Mouse (Mus musculus): ENCODE results near the gene Wdr59. TPM values are rescaled to one million over a fixed set of nuclear protein-coding genes. Genes with fewer than 3 reads are reported as not detected.

The Wdr59 gene
- total RNA-seq, 2 experiments from 2014 or later = 8.5 to 9.0 TPM

Small RNAs within 50 kb of the gene (microRNA-seq; reads per million reads assigned to microRNA genes)
- 0 reads per million in 2 experiments for gene Mir1957b

Other genes starting within 250 kb of the Wdr59 start
- 10 to 100 TPM; 28.4 to 30.5 TPM for gene Rfwd3, start 221.9 kb downstream of the Wdr59 start, total RNA-seq (2021)
- 1 to 10 TPM; 4.3 to 4.7 TPM for gene Mlkl, start 183.9 kb downstream of the Wdr59 start, total RNA-seq (2021)
- gene Fa2h, start 128.3 kb downstream of the Wdr59 start, total RNA-seq (2021) = under 1 TPM; 0.17 to 0.52 TPM
- gene Znrf1, start 14.0 kb upstream of the Wdr59 start, total RNA-seq (2021) = 10 to 100 TPM; 60.1 to 60.5 TPM
- 1 to 10 TPM; 2.7 to 3.8 TPM for gene Ldhd, start 108.3 kb upstream of the Wdr59 start, total RNA-seq (2021)
- 10 to 100 TPM; 10.1 to 10.5 TPM for gene Zfp1, start 121.3 kb upstream of the Wdr59 start, total RNA-seq (2021)
- gene Ctrb1, start 168.9 kb upstream of the Wdr59 start, total RNA-seq (2021) = not detected
- gene Bcar1, start 221.7 kb upstream of the Wdr59 start, total RNA-seq (2021) = 10 to 100 TPM; 62.7 to 65.0 TPM